Mouse (Mus musculus) megakaryocyte, adult 5-6 weeks (primary cell): ENCODE data around the gene Gpd1l. TPM values are rescaled to one million over a fixed set of nuclear protein-coding genes. Genes with fewer than 3 reads are reported as not detected.
"Not testable (repeated sequence)": the region's sequence is repeated elsewhere in the genome, so short reads cannot be mapped to it uniquely, and the experiment has no call there.

Source experiments
- ATAC-seq: 2 replicates; pipeline ENCODE4 v1.8.0; 2016; ENCODE audit warnings: mild to moderate bottlenecking, inconsistent platforms; ENCODE audit not compliant: poor library complexity, severe bottlenecking
- total RNA-seq, 2 experiments: library from RNA; stranded (forward) in 1 of 2; stranded (reverse) in 1 of 2; fragments of 153-499, 151-499 nt in 1 of 2; fragments of 221-1000, 200-1000 nt in 1 of 2; gene quantifications; 2 replicates each; pipeline versions ENCODE4 v1.2.3 to v1.2.4; 2015 to 2017

The Gpd1l gene
- total RNA-seq (2015) (14.5 and 19.4 TPM in 2 replicates), total RNA-seq (2017) (21.8 and 22.5 TPM in 2 replicates)

- ATAC-seq = peak; percentile 94
Observed at GRCm38 (mm10) chr9:114933723-114934171, at the start of gene Gpd1l. Gene Gpd1l, minus strand, starts transcription at chr9:114933987.

GRCm38 (mm10) chr9:114982689-114983360 lies 49.0 kb upstream of the Gpd1l start, which contains the start of gene Rps27rt:
Gene Rps27rt, minus strand, starts transcription at chr9:114982739.
- ATAC-seq = no peak

GRCm38 (mm10) chr9:114979969-114980368 lies 46.2 kb upstream of the Gpd1l start:
- no peak for ATAC-seq

- peak; percentile 74 for ATAC-seq
Observed at GRCm38 (mm10) chr9:114978281-114979111, 44.7 kb upstream of the Gpd1l start, which contains the start of gene Osbpl10. Gene Osbpl10, plus strand, starts transcription at chr9:114978569.

GRCm38 (mm10) chr9:114977461-114978280 lies 43.9 kb upstream of the Gpd1l start:
- peak; percentile 35; the same call in 1 of the 2 replicates for ATAC-seq

- ATAC-seq = not testable (repeated sequence)
Observed at GRCm38 (mm10) chr9:114966286-114966685, 32.5 kb upstream of the Gpd1l start.

GRCm38 (mm10) chr9:114964093-114964492 lies 30.3 kb upstream of the Gpd1l start:
- ATAC-seq = no peak

GRCm38 (mm10) chr9:114960844-114961243 lies 27.1 kb upstream of the Gpd1l start:
- peak; percentile 66 for ATAC-seq

GRCm38 (mm10) chr9:114960043-114960789 lies 26.4 kb upstream of the Gpd1l start:
- peak; percentile 31 for ATAC-seq

GRCm38 (mm10) chr9:114956945-114957344 lies 23.2 kb upstream of the Gpd1l start:
- ATAC-seq = peak; percentile 74

- no peak for ATAC-seq
Observed at GRCm38 (mm10) chr9:114955340-114955739, 21.6 kb upstream of the Gpd1l start.

GRCm38 (mm10) chr9:114952866-114953265 lies 19.1 kb upstream of the Gpd1l start:
- peak; percentile 47; the same call in 1 of the 2 replicates for ATAC-seq

GRCm38 (mm10) chr9:114948395-114948794 lies 14.6 kb upstream of the Gpd1l start:
- ATAC-seq = peak; percentile 35

- ATAC-seq = no peak
Observed at GRCm38 (mm10) chr9:114945576-114945975, 11.8 kb upstream of the Gpd1l start.

- ATAC-seq = no peak
Observed at GRCm38 (mm10) chr9:114944642-114945041, 10.9 kb upstream of the Gpd1l start.

GRCm38 (mm10) chr9:114936687-114937086 lies 2.9 kb upstream of the Gpd1l start:
- no peak for ATAC-seq

- ATAC-seq = no peak
Observed at GRCm38 (mm10) chr9:114935321-114935720, 1.5 kb upstream of the Gpd1l start.

GRCm38 (mm10) chr9:114934231-114934630 lies 444 bp upstream of the Gpd1l start:
- peak; percentile 15; the same call in 1 of the 2 replicates for ATAC-seq

GRCm38 (mm10) chr9:114933037-114933722 lies 607 bp downstream of the Gpd1l start:
- ATAC-seq = peak; percentile 53
